Mouse (Mus musculus) A20 (cell line): ENCODE measurements around the gene Cyp2ab1.

Experiments used
- DNase-seq: peaks from one replicate; pipeline ENCODE4 v3.0.0-alpha.2; 2011; ENCODE audit warnings: low read depth, low spot score

Gene Cyp2ab1

DNA sequence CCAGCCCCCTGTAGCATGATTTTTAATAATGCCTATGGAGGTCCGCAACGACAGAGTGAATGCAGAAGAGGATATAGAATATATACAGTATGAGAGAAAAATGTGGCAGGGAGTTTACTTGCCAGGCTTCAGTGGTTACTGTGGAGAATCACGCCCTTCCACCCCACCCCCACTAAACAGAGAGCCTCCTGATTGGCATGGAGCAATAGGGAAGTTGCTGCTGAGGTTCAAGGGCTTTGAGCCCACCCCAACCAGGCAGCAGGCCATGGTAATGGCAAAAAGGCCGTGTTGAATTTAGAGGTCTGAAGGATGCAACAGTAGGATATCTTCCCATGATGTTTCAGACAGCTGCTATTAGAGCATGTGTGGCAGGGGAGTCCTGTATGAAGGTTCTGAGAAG is 53.9 kb downstream of the Cyp2ab1 start:
- no peak for DNase-seq

DNA sequence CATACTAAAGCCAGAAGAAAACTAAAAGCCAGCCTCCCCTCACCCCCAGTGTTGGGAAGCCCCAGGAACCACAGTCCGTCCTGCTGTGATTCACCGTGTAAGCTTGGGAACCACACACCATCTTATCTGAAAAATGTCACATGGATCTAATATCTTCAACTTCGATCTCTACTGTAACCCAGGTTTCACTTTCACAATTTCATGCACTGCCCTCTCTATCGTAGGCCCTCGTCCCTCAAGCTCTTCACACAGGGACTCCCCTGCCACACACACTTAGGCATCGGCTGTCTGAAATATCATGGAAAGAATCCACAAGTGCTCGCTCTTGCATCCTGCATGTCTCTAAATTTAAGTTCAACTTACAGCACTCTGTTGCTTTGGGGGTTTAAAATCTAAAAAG is 60.1 kb downstream of the Cyp2ab1 start:
- no peak for DNase-seq
